Mouse (Mus musculus): ENCODE results near the gene Tm4sf4.

DNA sequence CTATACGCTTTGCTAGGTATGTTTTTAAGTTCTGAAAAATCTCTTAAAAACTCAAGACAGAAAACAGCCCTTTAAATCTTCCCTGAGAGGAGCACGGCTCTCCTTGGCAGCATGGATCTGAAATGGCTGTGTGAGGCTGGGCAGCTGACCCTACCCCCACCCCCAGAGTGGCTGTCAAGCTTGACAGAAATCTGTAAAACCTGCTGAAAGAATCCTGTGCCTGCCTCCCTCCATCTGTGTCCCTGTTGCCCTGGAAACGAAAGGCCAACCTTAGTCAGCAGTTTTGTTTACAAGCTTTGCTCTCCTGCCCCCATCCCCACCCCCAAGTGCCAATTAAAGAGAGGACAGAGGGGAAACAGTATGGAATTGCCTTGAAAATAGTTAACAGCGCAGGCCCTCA lies 47.3 kb downstream of the Tm4sf4 start:
- TF ChIP-seq POLR2A (IDR thresholded peaks at IDR 0.05; ENCODE audit: extremely low read depth, insufficient read depth, low read length): no peak
- no peak for TF ChIP-seq CTCF (IDR thresholded peaks at IDR 0.05; ENCODE audit: low read depth, low read length)
